Mouse (Mus musculus): ENCODE data around the gene Cped1.
"Not testable (repeated sequence)": the region's sequence is repeated elsewhere in the genome, so short reads cannot be mapped to it uniquely, and the experiment has no call there.

Gene Cped1

GRCm38 (mm10) chr6:22026761-22027594, 41.3 kb downstream of the Cped1 start:
- DNase-seq (ENCODE audit: low spot score) = no peak

- DNase-seq (ENCODE audit: low spot score) = no peak
Measured at GRCm38 (mm10) chr6:22027854-22028253, 42.1 kb downstream of the Cped1 start.

GRCm38 (mm10) chr6:22030381-22030780, 44.7 kb downstream of the Cped1 start:
- no peak for DNase-seq (ENCODE audit: low spot score)

- DNase-seq (ENCODE audit: low spot score) = no peak
Measured at GRCm38 (mm10) chr6:22033188-22033587, 47.5 kb downstream of the Cped1 start.

GRCm38 (mm10) chr6:22035408-22035807, 49.7 kb downstream of the Cped1 start:
- DNase-seq (ENCODE audit: low spot score) = no peak

GRCm38 (mm10) chr6:22035895-22036294, 50.2 kb downstream of the Cped1 start:
- DNase-seq (ENCODE audit: low spot score) = no peak

- no peak for DNase-seq (ENCODE audit: low spot score)
Measured at GRCm38 (mm10) chr6:22036396-22036795, 50.7 kb downstream of the Cped1 start.

- DNase-seq (ENCODE audit: low spot score) = no peak
Measured at GRCm38 (mm10) chr6:22036911-22037310, 51.2 kb downstream of the Cped1 start.

GRCm38 (mm10) chr6:22037441-22038050, 51.8 kb downstream of the Cped1 start:
- DNase-seq (ENCODE audit: low spot score) = no peak

GRCm38 (mm10) chr6:22039666-22040065, 54.0 kb downstream of the Cped1 start:
- not testable (repeated sequence) for DNase-seq (ENCODE audit: low spot score)

- no peak for DNase-seq (ENCODE audit: low spot score)
Measured at GRCm38 (mm10) chr6:22044880-22045605, 59.3 kb downstream of the Cped1 start.

- no peak for DNase-seq (ENCODE audit: low spot score)
Measured at GRCm38 (mm10) chr6:22047101-22047500, 61.4 kb downstream of the Cped1 start.

GRCm38 (mm10) chr6:22049093-22049492, 63.4 kb downstream of the Cped1 start:
- DNase-seq (ENCODE audit: low spot score) = no peak

- DNase-seq (ENCODE audit: low spot score) = no peak
Measured at GRCm38 (mm10) chr6:22051526-22051925, 65.8 kb downstream of the Cped1 start.

- no peak for DNase-seq (ENCODE audit: low spot score)
Measured at GRCm38 (mm10) chr6:22053014-22053413, 67.3 kb downstream of the Cped1 start.

GRCm38 (mm10) chr6:22064341-22064740, 78.6 kb downstream of the Cped1 start:
- no peak for DNase-seq (ENCODE audit: low spot score)

GRCm38 (mm10) chr6:22070603-22071322, 85.0 kb downstream of the Cped1 start:
- no peak for DNase-seq (ENCODE audit: low spot score)

GRCm38 (mm10) chr6:22071323-22071840, 85.7 kb downstream of the Cped1 start:
- no peak for DNase-seq (ENCODE audit: low spot score)

GRCm38 (mm10) chr6:22072737-22073136, 87.0 kb downstream of the Cped1 start:
- no peak for DNase-seq (ENCODE audit: low spot score)

GRCm38 (mm10) chr6:22074232-22075083, 88.7 kb downstream of the Cped1 start:
- DNase-seq (ENCODE audit: low spot score) = no peak

- DNase-seq (ENCODE audit: low spot score) = no peak
Measured at GRCm38 (mm10) chr6:22078686-22079264, 93.1 kb downstream of the Cped1 start.

All from spleen, adult 12 weeks (tissue).